Mouse (Mus musculus) ES-E14 (cell line): ENCODE measurements around the gene Tns2.

ENCODE experiments used
- CHD2 ChIP-seq: IDR thresholded peaks from 2 replicates; pipeline ENCODE4 v1.6.1; 2014; ENCODE audit warnings: mild to moderate bottlenecking, low read depth, low read length, inconsistent platforms
- ZC3H11A ChIP-seq: IDR thresholded peaks from 2 replicates; pipeline ENCODE4 v1.6.1; 2012; ENCODE audit warnings: low read depth, mild to moderate bottlenecking, inconsistent platforms, low read length, borderline replicate concordance

DNA sequence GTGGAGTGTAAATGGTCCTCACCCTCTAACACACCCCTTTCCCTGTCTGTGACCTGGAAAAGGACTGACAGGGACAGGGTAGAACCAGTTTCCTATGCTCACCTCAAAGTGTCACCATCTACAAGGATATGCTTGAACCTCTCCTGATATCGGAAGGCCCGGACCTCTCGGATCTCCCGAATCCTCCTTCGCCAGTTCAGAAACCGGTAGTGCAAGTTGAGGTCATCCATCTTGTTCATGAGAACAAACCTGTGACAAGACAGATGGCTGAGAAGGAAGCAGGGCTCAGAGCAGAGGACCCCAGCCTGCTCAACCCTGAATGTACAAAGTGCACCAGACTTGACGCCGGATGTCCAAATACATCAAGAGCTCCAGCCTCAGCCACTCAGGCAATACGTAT lies 33.1 kb downstream of the Tns2 start:
- TF ChIP-seq ZC3H11A (no peak), CHD2 (no peak)
